Mouse (Mus musculus) common myeloid progenitor, adult 5-6 weeks (primary cell): ENCODE measurements around the gene Ncstn. TPM values are rescaled to one million over a fixed set of nuclear protein-coding genes. Genes with fewer than 3 reads are reported as not detected.
A peak's percentile ranks its signal among the peaks of the same experiment; 100 is the strongest.

Experiments
- ATAC-seq: replicated peaks from 2 replicates; pipeline ENCODE4 v1.8.0; 2016; ENCODE audit warnings: low read depth, mild to moderate bottlenecking, moderate TSS enrichment, inconsistent platforms; ENCODE audit not compliant: poor library complexity, severe bottlenecking
- total RNA-seq: library from RNA; stranded (forward); fragments of 200-1000, 187-1606 nt; gene quantifications from 2 replicates; pipeline ENCODE4 v1.2.3, GENCODE M21; 2017

The Ncstn gene
- total RNA-seq, 1 experiment from 2014 or later: 24.3 TPM

GRCm38 (mm10) chr1:172082899-172083445, 377 bp upstream of the Ncstn start:
- no peak; the same call in none of the 2 replicates for ATAC-seq

GRCm38 (mm10) chr1:172077981-172078380, 4.6 kb downstream of the Ncstn start:
- ATAC-seq: no peak

GRCm38 (mm10) chr1:172072604-172073003, 10.0 kb downstream of the Ncstn start:
- ATAC-seq: no peak

GRCm38 (mm10) chr1:172071556-172071955, 11.0 kb downstream of the Ncstn start:
- ATAC-seq: no peak

- no peak for ATAC-seq
Observed at GRCm38 (mm10) chr1:172070227-172070626, 12.4 kb downstream of the Ncstn start.

- ATAC-seq: no peak
Observed at GRCm38 (mm10) chr1:172064613-172065141, 17.9 kb downstream of the Ncstn start.

GRCm38 (mm10) chr1:172063291-172064023, 19.1 kb downstream of the Ncstn start:
- no peak for ATAC-seq

GRCm38 (mm10) chr1:172062101-172062500, 20.5 kb downstream of the Ncstn start:
- no peak for ATAC-seq

GRCm38 (mm10) chr1:172061217-172061616, 21.4 kb downstream of the Ncstn start:
- no peak for ATAC-seq

- no peak for ATAC-seq
Observed at GRCm38 (mm10) chr1:172060659-172061058, 21.9 kb downstream of the Ncstn start.

- no peak for ATAC-seq
Observed at GRCm38 (mm10) chr1:172058874-172059273, 23.7 kb downstream of the Ncstn start.

GRCm38 (mm10) chr1:172058321-172058720, 24.3 kb downstream of the Ncstn start:
- ATAC-seq: no peak

- no peak for ATAC-seq
Observed at GRCm38 (mm10) chr1:172057491-172057921, 25.1 kb downstream of the Ncstn start, which contains the start of gene Nhlh1. Gene Nhlh1, minus strand, starts transcription at chr1:172057573.

GRCm38 (mm10) chr1:172056251-172056650, 26.3 kb downstream of the Ncstn start:
- ATAC-seq: no peak

- peak; percentile 39 for ATAC-seq
Observed at GRCm38 (mm10) chr1:172053541-172054440, 28.8 kb downstream of the Ncstn start.

GRCm38 (mm10) chr1:172052766-172053279, 29.8 kb downstream of the Ncstn start:
- ATAC-seq: no peak

GRCm38 (mm10) chr1:172049131-172049782, 33.3 kb downstream of the Ncstn start:
- ATAC-seq: no peak

GRCm38 (mm10) chr1:172048241-172048734, 34.3 kb downstream of the Ncstn start:
- no peak for ATAC-seq

GRCm38 (mm10) chr1:172046938-172047337, 35.7 kb downstream of the Ncstn start:
- peak; percentile 92 for ATAC-seq
